Mouse (Mus musculus) left cerebral cortex, adult 11 months (tissue): ENCODE results near the gene Pold1.

Experiments
- DNase-seq: peaks from one replicate; pipeline ENCODE4 v3.0.0; 2022; ENCODE audit warnings: low spot score

Gene Pold1

GRCm38 (mm10) chr7:44546274-44546673, 2.4 kb downstream of the Pold1 start:
- DNase-seq: no peak

- no peak for DNase-seq
Measured at GRCm38 (mm10) chr7:44543071-44543470, 5.6 kb downstream of the Pold1 start.

- DNase-seq: no peak
Measured at GRCm38 (mm10) chr7:44542555-44542954, 6.1 kb downstream of the Pold1 start.

GRCm38 (mm10) chr7:44538756-44539624, 9.7 kb downstream of the Pold1 start:
- DNase-seq: no peak

- no peak for DNase-seq
Measured at GRCm38 (mm10) chr7:44537496-44537895, 11.2 kb downstream of the Pold1 start.

- no peak for DNase-seq
Measured at GRCm38 (mm10) chr7:44537009-44537408, 11.6 kb downstream of the Pold1 start.

- DNase-seq: no peak
Measured at GRCm38 (mm10) chr7:44536590-44536968, 12.1 kb downstream of the Pold1 start.

GRCm38 (mm10) chr7:44535657-44536589, 12.7 kb downstream of the Pold1 start:
- DNase-seq: no peak

GRCm38 (mm10) chr7:44534656-44535441, 13.8 kb downstream of the Pold1 start:
- DNase-seq: no peak

GRCm38 (mm10) chr7:44534242-44534641, 14.4 kb downstream of the Pold1 start:
- DNase-seq: no peak

- DNase-seq: no peak
Measured at GRCm38 (mm10) chr7:44533746-44534045, 15.0 kb downstream of the Pold1 start.

GRCm38 (mm10) chr7:44532918-44533745, 15.5 kb downstream of the Pold1 start:
- DNase-seq: no peak

GRCm38 (mm10) chr7:44531946-44532732, 16.5 kb downstream of the Pold1 start, which contains the start of gene Spib:
Spib (minus strand) TSS chr7:44532071.
- no peak for DNase-seq

- no peak for DNase-seq
Measured at GRCm38 (mm10) chr7:44531207-44531606, 17.4 kb downstream of the Pold1 start.

- DNase-seq: no peak
Measured at GRCm38 (mm10) chr7:44530507-44530906, 18.1 kb downstream of the Pold1 start.

- DNase-seq: no peak
Measured at GRCm38 (mm10) chr7:44529518-44529917, 19.1 kb downstream of the Pold1 start.

- DNase-seq: peak; percentile 67
Measured at GRCm38 (mm10) chr7:44527483-44528398, 20.9 kb downstream of the Pold1 start.

- DNase-seq: no peak
Measured at GRCm38 (mm10) chr7:44526414-44527154, 22.1 kb downstream of the Pold1 start.
